Mouse (Mus musculus) heart, adult 8-10 months (tissue): ENCODE results near the gene Hspb8. TPM values are rescaled to one million over a fixed set of nuclear protein-coding genes. Genes with fewer than 3 reads are reported as not detected.

ENCODE experiments used
- DNase-seq: peaks from one replicate; pipeline ENCODE4 v3.0.0; 2022; ENCODE audit warnings: low spot score
- total RNA-seq, 4 experiments: library from RNA; stranded (reverse); gene quantifications; 2 replicates each; pipeline ENCODE4 v1.2.4; 2022

The Hspb8 gene
- total RNA-seq = 100 to 1,000 TPM; 427 to 604 (median 541) TPM

- DNase-seq = peak; percentile 83
These were observed at the start of gene Hspb8 for GRCm38 (mm10) chr5:116422699-116423201. Gene Hspb8, minus strand, starts transcription at chr5:116422864.

GRCm38 (mm10) chr5:116461354-116462042 is 38.8 kb upstream of the Hspb8 start:
- no peak for DNase-seq

- DNase-seq = no peak
These were observed 37.3 kb upstream of the Hspb8 start for GRCm38 (mm10) chr5:116459970-116460369.

GRCm38 (mm10) chr5:116457791-116458190 is 35.1 kb upstream of the Hspb8 start:
- DNase-seq = no peak

GRCm38 (mm10) chr5:116456796-116457515 is 34.3 kb upstream of the Hspb8 start:
- no peak for DNase-seq

- DNase-seq = peak; percentile 53
These were observed 30.8 kb upstream of the Hspb8 start for GRCm38 (mm10) chr5:116453401-116453851.

GRCm38 (mm10) chr5:116450901-116451300 is 28.2 kb upstream of the Hspb8 start:
- DNase-seq = no peak

- peak; percentile 57 for DNase-seq
These were observed 27.0 kb upstream of the Hspb8 start for GRCm38 (mm10) chr5:116449522-116450225.

GRCm38 (mm10) chr5:116448409-116449191 is 25.9 kb upstream of the Hspb8 start:
- DNase-seq = no peak

GRCm38 (mm10) chr5:116447821-116448350 is 25.2 kb upstream of the Hspb8 start:
- DNase-seq = no peak

- DNase-seq = no peak
These were observed 23.9 kb upstream of the Hspb8 start for GRCm38 (mm10) chr5:116446552-116446951.

- DNase-seq = no peak
These were observed 23.1 kb upstream of the Hspb8 start for GRCm38 (mm10) chr5:116445634-116446367.

- no peak for DNase-seq
These were observed 21.9 kb upstream of the Hspb8 start for GRCm38 (mm10) chr5:116444517-116444916.

- DNase-seq = no peak
These were observed 20.8 kb upstream of the Hspb8 start for GRCm38 (mm10) chr5:116443459-116443940.

GRCm38 (mm10) chr5:116442697-116443458 is 20.2 kb upstream of the Hspb8 start:
- no peak for DNase-seq

- DNase-seq = no peak
These were observed 17.6 kb upstream of the Hspb8 start for GRCm38 (mm10) chr5:116440251-116440650.

GRCm38 (mm10) chr5:116438328-116438727 is 15.7 kb upstream of the Hspb8 start:
- no peak for DNase-seq

GRCm38 (mm10) chr5:116436117-116436516 is 13.5 kb upstream of the Hspb8 start:
- DNase-seq = no peak
